Mouse (Mus musculus) 3134 (cell line): ENCODE results near the gene Sh3glb1.

Experiments used
- DNase-seq: peaks from one replicate; pipeline ENCODE4 v3.0.0-alpha.2; 2011; ENCODE audit warnings: low spot score; ENCODE audit not compliant: insufficient read length; ENCODE audit errors: extremely low read depth

Sh3glb1 gene

GRCm38 (mm10) chr3:144715901-144716300, 4.2 kb downstream of the Sh3glb1 start:
- no peak for DNase-seq

GRCm38 (mm10) chr3:144715033-144715432, 5.1 kb downstream of the Sh3glb1 start:
- no peak for DNase-seq

- DNase-seq, result no peak
Measured at GRCm38 (mm10) chr3:144714606-144715005, 5.5 kb downstream of the Sh3glb1 start.

GRCm38 (mm10) chr3:144714126-144714525, 6.0 kb downstream of the Sh3glb1 start:
- DNase-seq, result no peak

- no peak for DNase-seq
Measured at GRCm38 (mm10) chr3:144711607-144712206, 8.4 kb downstream of the Sh3glb1 start.

GRCm38 (mm10) chr3:144708612-144709011, 11.5 kb downstream of the Sh3glb1 start:
- DNase-seq, result no peak

GRCm38 (mm10) chr3:144703959-144704358, 16.2 kb downstream of the Sh3glb1 start:
- DNase-seq, result no peak

GRCm38 (mm10) chr3:144698790-144699433, 21.2 kb downstream of the Sh3glb1 start:
- no peak for DNase-seq

- DNase-seq, result no peak
Measured at GRCm38 (mm10) chr3:144697942-144698341, 22.2 kb downstream of the Sh3glb1 start.

- DNase-seq, result no peak
Measured at GRCm38 (mm10) chr3:144697154-144697553, 23.0 kb downstream of the Sh3glb1 start.

GRCm38 (mm10) chr3:144694941-144695340, 25.2 kb downstream of the Sh3glb1 start:
- no peak for DNase-seq

GRCm38 (mm10) chr3:144694040-144694439, 26.1 kb downstream of the Sh3glb1 start:
- DNase-seq, result no peak

- no peak for DNase-seq
Measured at GRCm38 (mm10) chr3:144692052-144692451, 28.1 kb downstream of the Sh3glb1 start.

GRCm38 (mm10) chr3:144689236-144689635, 30.9 kb downstream of the Sh3glb1 start:
- no peak for DNase-seq

- DNase-seq, result no peak
Measured at GRCm38 (mm10) chr3:144688284-144688683, 31.9 kb downstream of the Sh3glb1 start.

GRCm38 (mm10) chr3:144687618-144688017, 32.5 kb downstream of the Sh3glb1 start:
- no peak for DNase-seq

- no peak for DNase-seq
Measured at GRCm38 (mm10) chr3:144686146-144686545, 34.0 kb downstream of the Sh3glb1 start.

GRCm38 (mm10) chr3:144683136-144683814, 36.9 kb downstream of the Sh3glb1 start:
- no peak for DNase-seq

- DNase-seq, result no peak
Measured at GRCm38 (mm10) chr3:144681542-144681941, 38.6 kb downstream of the Sh3glb1 start.

GRCm38 (mm10) chr3:144679701-144680159, 40.4 kb downstream of the Sh3glb1 start:
- DNase-seq, result peak; percentile 73

- peak; percentile 37 for DNase-seq
Measured at GRCm38 (mm10) chr3:144679137-144679536, 41.0 kb downstream of the Sh3glb1 start.

- no peak for DNase-seq
Measured at GRCm38 (mm10) chr3:144677751-144678150, 42.4 kb downstream of the Sh3glb1 start.
